Mouse (Mus musculus) liver, embryonic 13.5 days (tissue): ENCODE measurements around the gene Ccn6. TPM values are rescaled to one million over a fixed set of nuclear protein-coding genes. Genes with fewer than 3 reads are reported as not detected.

Experiments used
- ATAC-seq: fragments of 200-750 bp; cut with Nextera tagmentation; 2 replicates; pipeline ENCODE4 v1.8.0; 2017; ENCODE audit warnings: low read depth, mild to moderate bottlenecking, moderate number of reproducible peaks, moderate library complexity
- DNase-seq: peaks from one replicate; pipeline ENCODE4 v3.0.0; 2022
- H3K27ac ChIP-seq: fragments of 300-500 bp; sonication (generic); 2 replicates; pipeline ENCODE4 v1.5.1; 2015; ENCODE audit warnings: moderate library complexity, mild to moderate bottlenecking, inconsistent platforms
- H3K27me3 ChIP-seq: fragments of 300-500 bp; sonication (generic); 2 replicates; pipeline ENCODE4 v1.6.1; 2015; ENCODE audit warnings: mild to moderate bottlenecking, inconsistent platforms
- H3K36me3 ChIP-seq: fragments of 300-500 bp; sonication (generic); 2 replicates; pipeline ENCODE4 v1.6.1; 2015; ENCODE audit warnings: mild to moderate bottlenecking, inconsistent platforms
- H3K4me1 ChIP-seq: fragments of 300-500 bp; sonication (generic); replicated peaks from 2 replicates; pipeline ENCODE4 v1.6.1; 2015; ENCODE audit warnings: inconsistent platforms
- H3K4me2 ChIP-seq: fragments of 300-500 bp; sonication (generic); 2 replicates; pipeline ENCODE4 v1.6.1; 2015; ENCODE audit warnings: inconsistent platforms, mild to moderate bottlenecking, moderate library complexity
- H3K4me3 ChIP-seq: fragments of 300-500 bp; sonication (generic); replicated peaks from 2 replicates; pipeline ENCODE4 v1.5.1; 2015; ENCODE audit warnings: mild to moderate bottlenecking, inconsistent platforms
- H3K9ac ChIP-seq: fragments of 300-500 bp; sonication (generic); 2 replicates; pipeline ENCODE4 v1.6.1; 2015; ENCODE audit warnings: mild to moderate bottlenecking, inconsistent platforms
- H3K9me3 ChIP-seq: fragments of 300-500 bp; sonication (generic); replicated peaks from 2 replicates; pipeline ENCODE4 v1.6.1; 2016; ENCODE audit warnings: inconsistent platforms
- WGBS: fragments of 180-500 bp; shearing (Covaris S2); methylation state at CpG from one replicate; pipeline ENCODE4 v1.1.7; 2015; ENCODE audit not compliant: insufficient replicate concordance; 5-methylcytosine and 5-hydroxymethylcytosine counted together
- polyA plus RNA-seq: library from polyadenylated mRNA; unstranded; fragments of >200 nt; fragmentation: Nextera tagmentation; extraction: Ambion mirVana; gene quantifications from 2 replicates; pipeline ENCODE4 v1.2.1, GENCODE M21; 2015

The Ccn6 gene
- polyA plus RNA-seq, 1 experiment from 2014 or later, result 0.13 TPM

GRCm38 (mm10) chr10:39108837-39109488, 54.6 kb downstream of the Ccn6 start:
- DNase-seq (no peak), ATAC-seq (no peak)
- Histone ChIP-seq H3K4me3 (no peak overlapping the region), H3K9ac (no peak overlapping the region), H3K4me1 (no peaks in the 10 kb centered on the region), H3K27ac (no peak overlapping the region), H3K4me2 (no peak overlapping the region), H3K36me3 (no peaks in the 10 kb centered on the region), H3K27me3 (no peaks in the 10 kb centered on the region), H3K9me3 (no peaks in the 10 kb centered on the region)
- 35% methylated on average over 10 of the region's 10 CpGs for WGBS

DNA sequence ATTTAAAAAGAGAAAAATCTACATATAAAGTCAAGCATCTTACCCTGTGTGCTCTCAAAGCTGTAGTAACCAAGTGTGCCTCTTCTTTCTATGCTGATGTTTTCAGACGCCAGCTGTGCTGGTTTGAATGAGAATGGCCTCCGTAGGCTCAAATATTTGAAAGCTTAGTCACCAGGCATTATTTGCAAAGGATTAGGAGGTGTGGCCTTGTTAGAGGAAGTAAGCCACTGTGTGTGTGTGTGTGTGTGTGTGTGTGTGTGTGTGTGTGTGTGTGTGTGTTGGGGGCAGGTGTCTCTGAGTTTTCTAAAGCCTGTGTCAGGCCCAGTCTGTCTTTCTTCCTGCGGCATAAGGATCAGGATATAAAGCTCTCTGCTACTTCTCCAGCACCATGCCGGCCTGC, 56.7 kb downstream of the Ccn6 start:
- Histone ChIP-seq H3K27me3 (no peaks in the 10 kb centered on the region), H3K36me3 (no peaks in the 10 kb centered on the region), H3K4me1 (no peaks in the 10 kb centered on the region), H3K9ac (no peak overlapping the region), H3K4me3 (no peak overlapping the region), H3K27ac (no peak overlapping the region), H3K4me2 (no peak overlapping the region), H3K9me3 (no peaks in the 10 kb centered on the region)
- ATAC-seq (no peak), DNase-seq (no peak)
- WGBS, result 61% methylated on average over 4 of the region's 4 CpGs

DNA sequence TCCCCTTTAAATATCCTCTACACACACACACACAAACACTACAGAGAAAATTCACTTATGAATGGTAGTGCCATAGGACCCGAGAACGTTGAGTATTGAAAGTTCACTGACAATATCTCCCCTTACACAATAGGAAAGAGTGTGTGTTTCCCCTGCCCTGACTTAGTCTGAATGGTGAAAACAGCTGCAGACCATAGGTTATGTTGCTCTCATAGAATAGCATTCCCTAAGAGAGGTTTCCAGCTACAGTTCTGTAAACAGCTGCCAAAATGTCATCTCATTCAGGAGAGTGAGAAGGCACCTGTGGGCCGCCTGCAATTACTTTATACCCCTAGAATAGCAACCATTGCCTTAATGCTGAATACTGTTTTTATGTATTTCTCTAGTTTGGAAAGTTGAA, 57.2 kb downstream of the Ccn6 start:
- Histone ChIP-seq H3K4me1 (no peaks in the 10 kb centered on the region), H3K9ac (no peak overlapping the region), H3K36me3 (no peaks in the 10 kb centered on the region), H3K4me2 (no peak overlapping the region), H3K4me3 (no peak overlapping the region), H3K27me3 (no peaks in the 10 kb centered on the region), H3K9me3 (no peaks in the 10 kb centered on the region), H3K27ac (no peak overlapping the region)
- WGBS, result 74% methylated on average over 3 of the region's 3 CpGs
- no peak for ATAC-seq
- no peak for DNase-seq

- DNase-seq (no peak), ATAC-seq (no peak)
- Histone ChIP-seq H3K4me2 (no peak overlapping the region), H3K4me1 (no peaks in the 10 kb centered on the region), H3K27ac (no peak overlapping the region), H3K9ac (no peak overlapping the region), H3K27me3 (no peaks in the 10 kb centered on the region), H3K9me3 (no peaks in the 10 kb centered on the region), H3K4me3 (no peak overlapping the region), H3K36me3 (no peaks in the 10 kb centered on the region)
- WGBS, result 76% methylated on average over 8 of the region's 8 CpGs
Measured at GRCm38 (mm10) chr10:39104803-39105449, 58.7 kb downstream of the Ccn6 start.

Other genes with a start within 250 kb of the Ccn6 start
- gene Lama4, start 198.3 kb downstream of the Ccn6 start, polyA plus RNA-seq, result 1.4 and 1.7 TPM in 2 replicates
- gene Fam229b, start 29.9 kb downstream of the Ccn6 start, polyA plus RNA-seq, result 1.2 and 1.3 TPM in 2 replicates
- gene Tube1, start 29.8 kb downstream of the Ccn6 start, polyA plus RNA-seq, result 5.9 and 7.6 TPM in 2 replicates
- gene Fyn, start 205.1 kb upstream of the Ccn6 start, polyA plus RNA-seq, result 6.5 and 7.6 TPM in 2 replicates